Mouse (Mus musculus): ENCODE data around the gene Trib2. TPM values are rescaled to one million over a fixed set of nuclear protein-coding genes. Genes with fewer than 3 reads are reported as not detected.

Gene Trib2
- polyA plus RNA-seq, 1 experiment: 3.1 TPM

GRCm38 (mm10) chr12:15777047-15777446 is 39.7 kb downstream of the Trib2 start:
- DNase-seq (ENCODE audit: low read depth, low spot score): no peak

DNA sequence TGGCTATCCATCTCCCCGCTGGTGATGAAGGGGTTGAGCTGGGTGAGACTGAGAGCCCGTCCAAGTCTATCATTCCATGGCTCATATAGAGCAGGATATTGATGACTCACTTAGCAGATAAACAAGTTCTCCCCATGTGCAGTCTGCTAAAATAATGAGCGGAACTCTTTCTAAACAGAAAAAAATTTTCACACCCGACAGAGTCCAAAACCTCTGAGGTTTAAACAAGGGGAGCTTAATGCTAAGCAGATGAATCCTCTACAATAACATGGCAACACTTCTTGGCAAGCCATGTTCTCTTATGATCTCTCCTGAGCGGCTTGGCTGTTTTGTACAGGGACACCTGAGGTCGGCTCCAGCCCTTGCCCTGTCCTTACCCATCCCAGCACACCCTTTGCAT is 45.0 kb downstream of the Trib2 start:
- no peak for DNase-seq (ENCODE audit: low read depth, low spot score)
- 66% methylated on average over 6 of the region's 6 CpGs for WGBS

GRCm38 (mm10) chr12:15768536-15768935 is 48.2 kb downstream of the Trib2 start:
- DNase-seq (ENCODE audit: low read depth, low spot score): no peak
- WGBS: 72% methylated on average over 3 of the region's 3 CpGs

GRCm38 (mm10) chr12:15765996-15766395 is 50.7 kb downstream of the Trib2 start:
- WGBS: 70% methylated on average over 12 of the region's 12 CpGs
- DNase-seq (ENCODE audit: low read depth, low spot score): no peak

GRCm38 (mm10) chr12:15765238-15765637 is 51.5 kb downstream of the Trib2 start:
- WGBS: 41% methylated on average over 1 of the region's 1 CpGs
- no peak for DNase-seq (ENCODE audit: low read depth, low spot score)

DNA sequence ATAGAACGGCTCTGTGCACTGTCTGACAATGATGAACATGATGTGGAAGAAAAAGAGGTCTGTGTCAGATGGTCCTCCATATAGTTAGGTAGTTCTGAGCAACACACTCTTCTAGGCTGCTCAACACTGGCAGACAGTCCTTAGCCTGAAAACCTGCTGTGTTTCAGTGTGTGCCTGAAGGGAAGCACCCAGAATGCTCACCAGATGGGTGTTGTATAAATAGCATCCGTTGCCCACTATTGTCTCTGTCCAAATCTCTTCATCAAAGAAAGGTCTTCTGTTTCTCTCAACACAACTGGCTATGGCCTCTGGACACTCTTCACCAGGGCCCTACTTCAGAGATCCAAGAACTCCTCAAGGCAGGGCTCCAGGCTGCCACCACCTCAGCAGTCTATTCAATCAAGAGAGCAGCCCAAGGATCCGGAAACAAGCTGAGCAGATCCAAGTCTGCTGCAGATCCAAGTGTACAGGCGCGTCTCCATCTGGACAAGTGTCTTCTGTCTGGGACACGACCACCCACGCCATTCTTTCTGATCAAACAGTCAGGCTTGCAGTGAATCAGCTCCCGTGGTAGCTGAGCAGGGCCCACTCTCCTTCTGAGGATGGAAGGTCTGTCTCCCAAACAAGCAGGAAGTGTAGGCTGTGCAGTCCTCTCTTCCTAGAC is 55.1 kb downstream of the Trib2 start:
- WGBS: 85% methylated on average over 8 of the region's 8 CpGs

GRCm38 (mm10) chr12:15760684-15761083 is 56.0 kb downstream of the Trib2 start:
- WGBS: 69% methylated on average over 4 of the region's 4 CpGs
- no peak for DNase-seq (ENCODE audit: low read depth, low spot score)

More for the DNA sequence above, 55.1 kb downstream of the Trib2 start:
- DNase-seq (ENCODE audit: low read depth, low spot score): no peak

- no peak for DNase-seq (ENCODE audit: low read depth, low spot score)
- 61% methylated on average over 2 of the region's 2 CpGs for WGBS
Measured at GRCm38 (mm10) chr12:15758866-15759265, 57.9 kb downstream of the Trib2 start.

DNA sequence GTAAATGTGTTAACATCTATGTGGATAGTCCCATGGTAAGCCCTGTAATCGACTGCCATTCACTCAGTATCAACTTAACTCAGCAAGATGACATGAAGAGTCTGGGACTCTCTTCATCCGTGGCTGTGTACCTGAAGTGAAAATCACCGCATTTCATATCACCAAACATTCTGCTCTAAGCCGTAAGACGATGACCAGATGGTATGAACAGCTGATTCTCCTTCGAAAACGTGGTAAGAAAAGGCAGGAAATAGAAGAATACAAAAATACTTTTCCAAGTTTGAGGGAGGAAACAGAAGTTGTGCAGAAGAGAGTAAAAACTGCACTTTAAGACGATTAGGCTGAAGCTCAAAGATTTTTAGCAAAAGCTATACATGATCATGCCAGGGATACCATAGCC is 59.4 kb downstream of the Trib2 start:
- 74% methylated on average over 8 of the region's 8 CpGs for WGBS

GRCm38 (mm10) chr12:15755030-15755690 is 61.6 kb downstream of the Trib2 start:
- DNase-seq (ENCODE audit: low read depth, low spot score): no peak
- WGBS: 34% methylated on average over 2 of the region's 2 CpGs

More for the DNA sequence above, 59.4 kb downstream of the Trib2 start:
- no peak for DNase-seq (ENCODE audit: low read depth, low spot score)

GRCm38 (mm10) chr12:15754602-15755001 is 62.1 kb downstream of the Trib2 start:
- DNase-seq (ENCODE audit: low read depth, low spot score): no peak
- WGBS: 68% methylated on average over 2 of the region's 2 CpGs

DNA sequence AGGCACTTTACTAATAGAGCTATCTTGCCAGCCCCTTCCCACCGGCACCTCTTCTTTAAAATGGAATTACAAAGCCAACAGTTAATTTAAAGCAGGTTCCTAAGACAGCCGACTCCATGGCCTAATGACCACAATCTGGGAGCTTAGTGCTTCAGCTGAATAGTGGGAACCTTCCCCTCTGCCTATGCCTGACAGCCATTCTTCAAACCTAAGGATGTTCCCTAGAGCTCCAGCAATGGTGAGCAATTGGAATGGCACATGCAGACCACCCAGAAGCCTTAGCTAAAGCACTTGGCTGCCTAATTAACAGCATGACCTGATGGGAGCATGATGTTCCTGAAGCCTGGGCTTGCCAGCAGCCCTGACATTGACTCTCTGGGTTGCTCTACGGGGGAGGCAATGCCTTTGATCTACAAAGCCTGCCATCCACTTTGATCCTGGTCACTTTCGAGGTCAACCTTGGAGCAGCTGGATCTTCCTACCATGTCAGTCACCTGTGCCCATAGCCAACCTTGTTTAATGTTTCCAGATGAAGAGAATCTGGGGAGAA is 67.0 kb downstream of the Trib2 start:
- DNase-seq (ENCODE audit: low read depth, low spot score): no peak

GRCm38 (mm10) chr12:15745752-15746151 is 71.0 kb downstream of the Trib2 start:
- 66% methylated on average over 10 of the region's 10 CpGs for WGBS
- DNase-seq (ENCODE audit: low read depth, low spot score): no peak

More for the DNA sequence above, 67.0 kb downstream of the Trib2 start:
- 51% methylated on average over 4 of the region's 4 CpGs for WGBS
